Comparison of ENCODE assay signal across 8 mouse cellular contexts in genomic region chr10:19591641-19592441, GRCm38 (mm10). TPM values are rescaled to one million over a fixed set of nuclear protein-coding genes. Genes with fewer than 3 reads are reported as not detected.
DNase-seq lines count a peak whose midpoint lies in the region; ATAC-seq lines count a peak whose summit lies in the region.

TSS of gene Ifngr1 (plus strand) at chr10:19591949.

- peak; percentile 99 for DNase-seq in adipocyte (ENCODE audit: low spot score)
- DNase-seq in embryo, embryonic 10 days (ENCODE audit: low spot score): peak; percentile 98
- DNase-seq in gastrocnemius, postnatal 10 days: peak; percentile 98
- DNase-seq in induced T-regulatory cell, adult 2 months (ENCODE audit: low read depth): peak; percentile 100
- DNase-seq in left cerebral cortex, adult 9 months (ENCODE audit: low spot score in 2 of 2): peak; percentile 92 to 97
- peak; percentile 90 for DNase-seq in right cerebral cortex, postnatal 14 days
- DNase-seq in urinary bladder, postnatal 36 days (ENCODE audit: low spot score in 2 of 2): peak; percentile 100

- peak; percentile 83 for ATAC-seq in megakaryocyte progenitor cell, adult 5-6 weeks (replicated peaks; ENCODE audit: poor library complexity)

RNA-seq across cellular contexts. Expression of gene Ifngr1, which starts in this region (rescaled TPM):
- 10 to 100 TPM; 31.6 to 34.7 TPM for total RNA-seq in gastrocnemius, postnatal 10 days (2021)
- 384 and 439 TPM in 2 replicates for total RNA-seq in megakaryocyte progenitor cell, adult 5-6 weeks (2015)
- 295 and 330 TPM in 2 replicates for total RNA-seq in megakaryocyte progenitor cell, adult 5-6 weeks (2017)

Comparison
In these comparisons a context has a peak if more than half of its experiments do, and no peak if none do; other contexts are left out.
1. Peak in every context shown above with its lines: DNase-seq and ATAC-seq.
2. RNA of gene Ifngr1 (total RNA-seq): 295 to 439 TPM in megakaryocyte progenitor cell, adult 5-6 weeks; 31.6 to 34.7 TPM in gastrocnemius, postnatal 10 days; every median in the first group is over 4 times any median in the second.